Mouse (Mus musculus) ES-Bruce4 (cell line): ENCODE data around the gene Mcf2l.

Experiments used
- CTCF ChIP-seq: IDR thresholded peaks from one replicate; pipeline ENCODE4 v1.8.1; 2011; ENCODE audit warnings: low read depth, low read length
- POLR2A ChIP-seq: IDR thresholded peaks from one replicate; pipeline ENCODE4 v1.8.1; 2011; ENCODE audit warnings: low read length; ENCODE audit not compliant: insufficient read depth

GRCm38 (mm10) chr8:13027615-13028014 lies 154.0 kb downstream of the Mcf2l start:
- TF ChIP-seq CTCF: no peak
- TF ChIP-seq POLR2A: no peak
